Mouse (Mus musculus) urinary bladder, postnatal 14 days (tissue): ENCODE results near the gene Tlr5.

ENCODE experiments used
- DNase-seq: peaks from one replicate; pipeline ENCODE4 v3.0.0; 2021; ENCODE audit warnings: low spot score

Tlr5 gene

GRCm38 (mm10) chr1:182954287-182955046 is at the start of gene Tlr5:
Gene Tlr5, plus strand, starts transcription at chr1:182954788.
- peak; percentile 76 for DNase-seq

- no peak for DNase-seq
Measured at GRCm38 (mm10) chr1:182905669-182906068, 48.9 kb upstream of the Tlr5 start.

- DNase-seq: peak; percentile 97
Measured at GRCm38 (mm10) chr1:182908050-182909036, 46.2 kb upstream of the Tlr5 start.

GRCm38 (mm10) chr1:182909066-182909465 is 45.5 kb upstream of the Tlr5 start:
- no peak for DNase-seq

- no peak for DNase-seq
Measured at GRCm38 (mm10) chr1:182909596-182909995, 45.0 kb upstream of the Tlr5 start.

GRCm38 (mm10) chr1:182912591-182912990 is 42.0 kb upstream of the Tlr5 start:
- DNase-seq: no peak

GRCm38 (mm10) chr1:182914121-182914908 is 40.3 kb upstream of the Tlr5 start:
- no peak for DNase-seq

GRCm38 (mm10) chr1:182916166-182916565 is 38.4 kb upstream of the Tlr5 start:
- DNase-seq: no peak

- DNase-seq: no peak
Measured at GRCm38 (mm10) chr1:182918718-182919346, 35.8 kb upstream of the Tlr5 start.

- DNase-seq: no peak
Measured at GRCm38 (mm10) chr1:182922824-182923223, 31.8 kb upstream of the Tlr5 start.

- no peak for DNase-seq
Measured at GRCm38 (mm10) chr1:182926465-182926864, 28.1 kb upstream of the Tlr5 start.

- no peak for DNase-seq
Measured at GRCm38 (mm10) chr1:182927878-182928851, 26.4 kb upstream of the Tlr5 start.

- no peak for DNase-seq
Measured at GRCm38 (mm10) chr1:182935469-182935868, 19.1 kb upstream of the Tlr5 start.

GRCm38 (mm10) chr1:182937486-182938120 is 17.0 kb upstream of the Tlr5 start:
- DNase-seq: no peak

- no peak for DNase-seq
Measured at GRCm38 (mm10) chr1:182941921-182942320, 12.7 kb upstream of the Tlr5 start.

GRCm38 (mm10) chr1:182943911-182944310 is 10.7 kb upstream of the Tlr5 start:
- DNase-seq: no peak

- peak; percentile 27 for DNase-seq
Measured at GRCm38 (mm10) chr1:182944638-182945037, 9.9 kb upstream of the Tlr5 start.

- no peak for DNase-seq
Measured at GRCm38 (mm10) chr1:182945561-182945960, 9.0 kb upstream of the Tlr5 start.

- DNase-seq: peak; percentile 81
Measured at GRCm38 (mm10) chr1:182951298-182951697, 3.3 kb upstream of the Tlr5 start.

GRCm38 (mm10) chr1:182953165-182953564 is 1.4 kb upstream of the Tlr5 start:
- no peak for DNase-seq
